Mouse (Mus musculus): ENCODE results near the gene Slc29a3.

- TF ChIP-seq POLR2A (IDR thresholded peaks at IDR 0.05; ENCODE audit: extremely low read depth, insufficient read depth, low read length): no peak
- no peak for TF ChIP-seq CTCF (IDR thresholded peaks at IDR 0.05; ENCODE audit: extremely low read depth, insufficient read depth, low read length)
Measured at GRCm38 (mm10) chr10:60741435-60741834, 11.2 kb downstream of the Slc29a3 start.

All from cortical plate, adult 2 months (tissue).